Mouse (Mus musculus): Measurements from ENCODE around the gene Cmtm2a.
"Not testable (repeated sequence)": the region's sequence is repeated elsewhere in the genome, so short reads cannot be mapped to it uniquely, and the experiment has no call there.

Gene Cmtm2a

GRCm38 (mm10) chr8:104293081-104293480 is at the start of gene Cmtm2a:
TSS of gene Cmtm2a (minus strand) at chr8:104293181.
- DNase-seq, result not testable (repeated sequence)

GRCm38 (mm10) chr8:104342426-104342825 is 49.4 kb upstream of the Cmtm2a start:
- DNase-seq, result no peak

- no peak for DNase-seq
Observed at GRCm38 (mm10) chr8:104341678-104342077, 48.7 kb upstream of the Cmtm2a start.

GRCm38 (mm10) chr8:104341106-104341561 is 48.2 kb upstream of the Cmtm2a start:
- DNase-seq, result peak; percentile 75 to 79

- peak; percentile 72 to 84 for DNase-seq
Observed at GRCm38 (mm10) chr8:104340233-104341105, 47.5 kb upstream of the Cmtm2a start.

GRCm38 (mm10) chr8:104339983-104340232 is 46.9 kb upstream of the Cmtm2a start:
- DNase-seq, result peak in 1 of 2 experiments; percentile 14

GRCm38 (mm10) chr8:104339229-104339982 is 46.4 kb upstream of the Cmtm2a start, which contains the start of gene Cmtm3:
TSS of gene Cmtm3 (plus strand) at chr8:104339410.
- peak; percentile 37 to 43 for DNase-seq

- no peak for DNase-seq
Observed at GRCm38 (mm10) chr8:104337890-104338289, 44.9 kb upstream of the Cmtm2a start.

- DNase-seq, result no peak
Observed at GRCm38 (mm10) chr8:104336806-104337205, 43.8 kb upstream of the Cmtm2a start.

- DNase-seq, result no peak
Observed at GRCm38 (mm10) chr8:104334196-104334595, 41.2 kb upstream of the Cmtm2a start.

- DNase-seq, result no peak
Observed at GRCm38 (mm10) chr8:104333786-104334185, 40.8 kb upstream of the Cmtm2a start.

GRCm38 (mm10) chr8:104332665-104333631 is 40.0 kb upstream of the Cmtm2a start:
- DNase-seq, result no peak

GRCm38 (mm10) chr8:104321930-104322329 is 28.9 kb upstream of the Cmtm2a start, which contains the start of gene Cmtm2b:
TSS of gene Cmtm2b (plus strand) at chr8:104322230.
- not testable (repeated sequence) for DNase-seq

GRCm38 (mm10) chr8:104321267-104321666 is 28.3 kb upstream of the Cmtm2a start, which contains the start of gene Gm11020:
TSS of gene Gm11020 (plus strand) at chr8:104321567.
- DNase-seq, result not testable (repeated sequence)

- peak; percentile 24 to 44 for DNase-seq
Observed at GRCm38 (mm10) chr8:104313311-104313710, 20.3 kb upstream of the Cmtm2a start.

GRCm38 (mm10) chr8:104312023-104312422 is 19.0 kb upstream of the Cmtm2a start:
- DNase-seq, result not testable (repeated sequence)

GRCm38 (mm10) chr8:104309441-104310155 is 16.6 kb upstream of the Cmtm2a start, which contains the start of the genes Gm45711 and Cmtm1:
TSS of gene Gm45711 (minus strand) at chr8:104310081.
TSS of gene Cmtm1 (minus strand) at chr8:104310145.
- not testable (repeated sequence) for DNase-seq

- not testable (repeated sequence) for DNase-seq
Observed at GRCm38 (mm10) chr8:104308341-104308740, 15.4 kb upstream of the Cmtm2a start.

- no peak for DNase-seq
Observed at GRCm38 (mm10) chr8:104304962-104305361, 12.0 kb upstream of the Cmtm2a start.

GRCm38 (mm10) chr8:104302536-104302935 is 9.6 kb upstream of the Cmtm2a start:
- DNase-seq, result not testable (repeated sequence)

- not testable (repeated sequence) for DNase-seq
Observed at GRCm38 (mm10) chr8:104301577-104301976, 8.6 kb upstream of the Cmtm2a start.
